Mouse (Mus musculus) kidney, embryonic 15.5 days (tissue): ENCODE measurements around the gene Tedc2. TPM values are rescaled to one million over a fixed set of nuclear protein-coding genes. Genes with fewer than 3 reads are reported as not detected.

Source experiments
- ATAC-seq: fragments of 200-750 bp; cut with Nextera tagmentation; replicated peaks from 2 replicates; pipeline ENCODE4 v1.8.0; 2017; ENCODE audit warnings: moderate TSS enrichment; ENCODE audit not compliant: low FRiP score
- H3K27ac ChIP-seq: fragments of 300-500 bp; sonication (generic); 2 replicates; pipeline ENCODE4 v1.5.1; 2015; ENCODE audit warnings: mild to moderate bottlenecking, inconsistent platforms
- H3K27me3 ChIP-seq: fragments of 300-500 bp; sonication (generic); 2 replicates; pipeline ENCODE4 v1.6.1; 2015; ENCODE audit warnings: inconsistent platforms
- H3K36me3 ChIP-seq: fragments of 300-500 bp; sonication (generic); 2 replicates; pipeline ENCODE4 v1.6.1; 2015; ENCODE audit warnings: inconsistent platforms
- H3K4me1 ChIP-seq: fragments of 300-500 bp; sonication (generic); 2 replicates; pipeline ENCODE4 v1.6.1; 2015; ENCODE audit warnings: inconsistent platforms
- H3K4me2 ChIP-seq: fragments of 300-500 bp; sonication (generic); 2 replicates; pipeline ENCODE4 v1.6.1; 2015; ENCODE audit warnings: moderate library complexity, mild to moderate bottlenecking, inconsistent platforms
- H3K4me3 ChIP-seq: fragments of 300-500 bp; sonication (generic); replicated peaks from 2 replicates; pipeline ENCODE4 v1.5.1; 2015; ENCODE audit warnings: mild to moderate bottlenecking, inconsistent platforms
- H3K9ac ChIP-seq: fragments of 300-500 bp; sonication (generic); 2 replicates; pipeline ENCODE4 v1.6.1; 2015; ENCODE audit warnings: mild to moderate bottlenecking, inconsistent platforms
- H3K9me3 ChIP-seq: fragments of 300-500 bp; sonication (generic); replicated peaks from 2 replicates; pipeline ENCODE4 v1.6.1; 2016; ENCODE audit warnings: inconsistent platforms
- WGBS: fragments of 180-500 bp; shearing (Covaris S2); methylation state at CpG from one replicate; pipeline ENCODE4 v1.1.7; 2015; ENCODE audit warnings: mixed read lengths; 5-methylcytosine and 5-hydroxymethylcytosine counted together
- microRNA-seq: library from miRNA; unstranded; fragments of <30 nt; microRNA quantifications from one replicate; pipeline ENCODE4, GENCODE M21; 2016
- polyA plus RNA-seq: library from polyadenylated mRNA; unstranded; fragments of >200 nt; fragmentation: Nextera tagmentation; extraction: Ambion mirVana; gene quantifications from 2 replicates; pipeline ENCODE4 v1.2.1, GENCODE M21; 2015

Tedc2 gene
- polyA plus RNA-seq, 1 experiment from 2014 or later = 14.3 TPM

GRCm38 (mm10) chr17:24174259-24174658, 46.4 kb downstream of the Tedc2 start:
- Histone ChIP-seq H3K27me3 (no peaks in the 10 kb centered on the region), H3K4me1 (peaks cover 6% of the 10 kb centered on the region), H3K9me3 (no peaks in the 10 kb centered on the region), H3K4me3 (no peak overlapping the region), H3K9ac (no peak overlapping the region), H3K27ac (no peak overlapping the region), H3K36me3 (no peaks in the 10 kb centered on the region), H3K4me2 (no peak overlapping the region)
- WGBS = 80% methylated on average over 3 of the region's 3 CpGs
- ATAC-seq = no peak

- H3K27ac ChIP-seq = no peak overlapping the region
- ATAC-seq = no peak
- peaks cover 9% of the 10 kb centered on the region for H3K4me1 ChIP-seq
- H3K27me3 ChIP-seq = no peaks in the 10 kb centered on the region
- H3K4me2 ChIP-seq = no peak overlapping the region
- no peak overlapping the region for H3K9ac ChIP-seq
- no peaks in the 10 kb centered on the region for H3K9me3 ChIP-seq
- no peak overlapping the region for H3K4me3 ChIP-seq
- 7% methylated on average over 3 of the region's 3 CpGs for WGBS
- no peaks in the 10 kb centered on the region for H3K36me3 ChIP-seq
These were observed 47.2 kb downstream of the Tedc2 start for GRCm38 (mm10) chr17:24173423-24173822.

DNA sequence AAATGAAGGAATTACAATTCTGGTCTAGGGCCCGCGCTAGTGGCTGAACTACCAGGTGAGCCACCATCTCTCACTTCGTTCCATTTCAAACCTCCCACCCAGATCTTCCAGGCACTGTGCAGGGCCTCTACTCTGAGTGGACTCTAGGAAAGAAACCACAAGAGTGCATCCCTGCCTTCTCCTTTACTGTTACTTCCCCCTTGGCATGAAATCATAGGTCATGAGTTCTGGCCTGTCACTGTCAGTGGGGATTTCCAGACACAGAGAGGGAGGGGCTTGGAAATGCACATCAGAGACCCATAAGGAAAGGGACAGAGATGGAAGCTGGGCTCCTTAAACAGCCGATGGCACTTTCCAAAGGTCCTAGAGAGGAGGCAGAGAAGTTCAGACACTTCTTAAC, 48.9 kb downstream of the Tedc2 start:
- Histone ChIP-seq H3K27me3 (no peaks in the 10 kb centered on the region), H3K4me3 (no peak overlapping the region), H3K9ac (no peak overlapping the region), H3K36me3 (peaks cover 12% of the 10 kb centered on the region), H3K4me2 (no peak overlapping the region), H3K4me1 (peaks cover 25% of the 10 kb centered on the region), H3K27ac (no peak overlapping the region), H3K9me3 (no peaks in the 10 kb centered on the region)
- ATAC-seq = no peak
- 88% methylated on average over 4 of the region's 4 CpGs for WGBS

DNA sequence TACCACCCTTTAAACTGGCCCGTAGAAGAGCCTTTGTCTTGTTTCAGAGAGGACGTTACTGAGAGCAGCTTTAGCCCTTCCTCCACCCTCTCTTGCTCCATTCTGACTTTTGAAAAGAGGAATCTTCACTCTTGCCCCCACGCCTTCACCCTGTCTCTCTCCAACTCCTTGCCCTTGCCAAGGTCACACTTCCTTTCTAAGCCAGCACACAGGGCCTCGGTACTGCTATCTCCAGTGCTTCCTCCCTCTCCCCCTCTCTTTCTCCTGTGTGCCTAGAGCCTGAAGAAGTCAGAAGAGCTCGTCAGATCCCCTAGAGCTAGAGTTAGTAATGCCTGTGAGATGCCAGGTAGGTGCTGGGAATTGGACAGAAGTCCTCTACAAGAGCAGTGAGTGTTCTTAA, 49.9 kb downstream of the Tedc2 start:
- no peak overlapping the region for H3K9ac ChIP-seq
- no peak overlapping the region for H3K4me3 ChIP-seq
- WGBS = 84% methylated on average over 5 of the region's 5 CpGs
- no peak for ATAC-seq
- H3K27ac ChIP-seq = no peak overlapping the region
- H3K27me3 ChIP-seq = no peaks in the 10 kb centered on the region
- H3K4me2 ChIP-seq = no peak overlapping the region
- peaks cover 28% of the 10 kb centered on the region for H3K4me1 ChIP-seq
- no peaks in the 10 kb centered on the region for H3K9me3 ChIP-seq
- H3K36me3 ChIP-seq = peaks cover 17% of the 10 kb centered on the region

- 66% methylated on average over 3 of the region's 3 CpGs for WGBS
- no peak for ATAC-seq
- Histone ChIP-seq H3K9me3 (no peaks in the 10 kb centered on the region), H3K9ac (peak overlapping the region; percentile 90), H3K4me2 (peak overlapping the region; percentile 74), H3K27me3 (no peaks in the 10 kb centered on the region), H3K36me3 (peaks cover 23% of the 10 kb centered on the region), H3K27ac (peak overlapping the region; percentile 97; the same call in 1 of the 2 replicates), H3K4me1 (peaks cover 34% of the 10 kb centered on the region), H3K4me3 (peak overlapping the region; percentile 91)
These were observed 50.5 kb downstream of the Tedc2 start for GRCm38 (mm10) chr17:24170125-24170524.

DNA sequence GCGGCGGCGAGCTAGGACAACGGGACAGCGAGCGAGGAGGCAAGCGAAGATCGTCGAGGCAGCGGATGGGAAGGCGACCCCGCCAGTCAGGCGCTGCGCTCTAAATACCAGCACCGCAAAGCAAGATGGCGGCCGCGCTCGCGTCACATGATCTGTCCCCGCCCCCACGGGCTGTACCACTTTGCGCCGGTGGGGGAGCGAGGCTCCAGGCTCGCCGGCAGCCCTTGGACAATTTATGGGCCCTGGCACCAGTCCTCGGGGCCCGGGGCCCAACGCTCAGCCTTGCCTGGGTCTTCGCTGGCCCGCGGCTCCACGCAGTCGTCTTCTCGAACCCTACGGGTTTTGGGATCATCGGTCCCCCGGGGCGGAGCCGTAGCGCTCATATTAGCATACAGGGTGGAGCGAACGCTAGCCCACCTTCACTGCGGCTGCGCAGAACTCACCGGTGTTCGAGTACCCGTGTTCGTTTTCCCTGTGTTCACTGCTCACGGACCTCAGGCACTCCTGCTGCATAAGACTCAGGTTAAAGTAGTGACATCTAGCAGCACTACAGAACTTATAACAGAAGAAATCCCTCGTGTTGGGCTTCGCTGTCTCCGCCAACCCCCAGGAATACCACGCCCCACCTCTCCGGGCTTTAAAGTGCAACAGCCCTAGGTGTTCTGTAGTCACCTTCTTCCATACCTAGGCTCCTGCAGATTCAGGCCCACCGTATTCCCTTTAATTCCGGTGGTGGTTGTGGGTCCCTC, 51.2 kb downstream of the Tedc2 start, which contains the start of gene Atp6v0c:
Gene Atp6v0c, minus strand, starts transcription at position 386 of the 749 bp plus-strand sequence.
- WGBS = under 1% methylated on average over 58 of the region's 58 CpGs
- Histone ChIP-seq H3K36me3 (peaks cover 29% of the 10 kb centered on the region), H3K4me3 (peak within 1 kb of the TSS; percentile 91), H3K4me1 (peaks cover 38% of the 10 kb centered on the region), H3K27ac (peak within 1 kb of the TSS; percentile 97), H3K9ac (peak within 1 kb of the TSS; percentile 90), H3K4me2 (peak within 1 kb of the TSS; percentile 74), H3K27me3 (no peaks in the 10 kb centered on the region), H3K9me3 (no peaks in the 10 kb centered on the region)
- ATAC-seq = peak; percentile 92

GRCm38 (mm10) chr17:24168590-24169277, 51.9 kb downstream of the Tedc2 start:
- under 1% methylated on average over 41 of the region's 41 CpGs for whole genome bisulfite sequencing
- Histone ChIP-seq H3K4me2 (peak overlapping the region; percentile 74), H3K27me3 (no peaks in the 10 kb centered on the region), H3K9me3 (no peaks in the 10 kb centered on the region), H3K4me1 (peaks cover 38% of the 10 kb centered on the region), H3K27ac (peak overlapping the region; percentile 97), H3K4me3 (peak overlapping the region; percentile 91), H3K9ac (peak overlapping the region; percentile 90), H3K36me3 (peaks cover 30% of the 10 kb centered on the region)
- ATAC-seq = peak; percentile 59

DNA sequence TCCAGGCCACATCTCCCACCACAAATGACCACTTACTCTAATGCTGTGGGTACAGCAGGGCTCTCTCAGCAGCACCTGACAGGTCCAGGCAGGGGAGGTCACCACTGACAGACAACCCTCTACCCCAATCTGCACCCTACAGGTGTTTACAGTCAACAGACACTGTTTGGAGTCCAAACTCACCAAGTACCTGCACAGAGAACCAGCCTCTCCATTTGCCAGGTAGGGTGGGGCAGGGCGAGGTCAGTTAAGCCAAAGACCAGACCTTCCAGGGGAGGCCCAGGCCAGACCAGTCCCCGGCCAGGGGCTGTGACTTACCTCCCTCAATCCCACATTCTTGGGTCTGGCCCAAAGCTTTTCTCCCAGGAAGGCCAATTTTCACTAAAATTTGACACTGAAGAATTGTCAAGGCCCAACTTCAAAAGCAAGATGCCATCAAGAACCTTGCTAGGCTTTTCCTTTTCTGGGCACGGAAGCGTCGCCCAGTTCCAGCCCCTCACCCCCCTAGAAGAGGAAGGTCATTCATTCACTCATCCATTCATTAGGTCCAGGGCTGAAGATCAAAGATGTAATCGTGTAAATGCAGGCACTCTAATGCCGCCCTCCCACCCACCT, 52.7 kb downstream of the Tedc2 start:
- ATAC-seq = no peak
- Histone ChIP-seq H3K4me2 (peak overlapping the region; percentile 74), H3K27ac (peak overlapping the region; percentile 97), H3K9me3 (no peaks in the 10 kb centered on the region), H3K9ac (peak overlapping the region; percentile 90), H3K4me3 (peak overlapping the region; percentile 91), H3K36me3 (peaks cover 30% of the 10 kb centered on the region), H3K4me1 (peaks cover 40% of the 10 kb centered on the region), H3K27me3 (no peaks in the 10 kb centered on the region)
- 47% methylated on average over 7 of the region's 7 CpGs for WGBS

DNA sequence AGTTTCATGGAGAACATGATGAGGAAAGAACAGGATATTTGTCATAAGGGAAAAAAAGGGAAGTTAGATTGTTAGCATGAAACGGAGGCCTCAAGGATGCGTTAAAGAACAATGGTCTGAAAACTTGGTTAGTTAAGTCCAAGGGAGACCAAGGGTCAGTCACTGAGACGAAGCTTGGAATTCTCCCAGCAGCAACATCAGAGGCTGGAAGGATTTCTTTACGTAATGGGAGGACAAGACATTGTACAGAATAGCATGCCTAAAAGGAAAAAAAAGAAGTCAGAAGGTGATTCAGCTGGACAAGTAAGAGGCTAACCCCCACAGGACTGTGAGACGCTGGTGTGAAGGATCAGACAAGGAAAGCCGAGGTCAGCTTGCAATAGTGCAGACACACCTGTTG, 53.5 kb downstream of the Tedc2 start:
- 83% methylated on average over 6 of the region's 6 CpGs for WGBS
- no peak for ATAC-seq
- Histone ChIP-seq H3K27ac (0 out of 2 replicates have a peak overlapping the region, but pooled peaks have one; percentile 97), H3K4me1 (peaks cover 48% of the 10 kb centered on the region), H3K27me3 (no peaks in the 10 kb centered on the region), H3K4me2 (peak overlapping the region; percentile 74), H3K4me3 (peak overlapping the region; percentile 91), H3K36me3 (peaks cover 30% of the 10 kb centered on the region), H3K9me3 (no peaks in the 10 kb centered on the region), H3K9ac (no peak overlapping the region)

Small RNA genes within 50 kb of the gene (microRNA-seq; reads per million reads assigned to microRNA genes)
- gene Mir5134 (1.6 reads per million, percentile 4 among the genes with 10 or more reads in this experiment), gene Mir6965 (1.2 reads per million)

Other genes with a start within 250 kb of the Tedc2 start
- 0.18 and 0.23 TPM in 2 replicates for gene Prss30, start 240.3 kb downstream of the Tedc2 start, polyA plus RNA-seq
- 0.57 and 1.2 TPM in 2 replicates for gene Prss22, start 222.8 kb downstream of the Tedc2 start, polyA plus RNA-seq
- gene Prss27, start 182.7 kb downstream of the Tedc2 start, polyA plus RNA-seq = 0.26 and 0.29 TPM in 2 replicates
- gene Kctd5, start 147.4 kb downstream of the Tedc2 start, polyA plus RNA-seq = 62.8 and 64.1 TPM in 2 replicates
- gene Pdpk1, start 69.9 kb downstream of the Tedc2 start, polyA plus RNA-seq = 35.0 and 36.4 TPM in 2 replicates
- 36.7 and 40.9 TPM in 2 replicates for gene Amdhd2, start 57.1 kb downstream of the Tedc2 start, polyA plus RNA-seq
- 546 and 562 TPM in 2 replicates for gene Atp6v0c, start 51.1 kb downstream of the Tedc2 start, polyA plus RNA-seq
- 5.9 and 6.7 TPM in 2 replicates for gene Tbc1d24, start 15.3 kb downstream of the Tedc2 start, polyA plus RNA-seq
- gene Ntn3, start 11.3 kb downstream of the Tedc2 start, polyA plus RNA-seq = 5.1 and 5.6 TPM in 2 replicates
- 67.5 and 71.1 TPM in 2 replicates for gene Ccnf, start 30.6 kb upstream of the Tedc2 start, polyA plus RNA-seq
- 0.18 and 0.27 TPM in 2 replicates for gene Abca17, start 130.2 kb upstream of the Tedc2 start, polyA plus RNA-seq
- gene Abca3, start 131.1 kb upstream of the Tedc2 start, polyA plus RNA-seq = 17.4 and 17.5 TPM in 2 replicates
- gene Rnps1, start 193.7 kb upstream of the Tedc2 start, polyA plus RNA-seq = 293 and 318 TPM in 2 replicates
- gene Eci1, start 205.8 kb upstream of the Tedc2 start, polyA plus RNA-seq = 115 and 117 TPM in 2 replicates
- gene Dnase1l2, start 222.3 kb upstream of the Tedc2 start, polyA plus RNA-seq = 2.4 and 3.2 TPM in 2 replicates
- gene E4f1, start 249.5 kb upstream of the Tedc2 start, polyA plus RNA-seq = 29.9 and 36.7 TPM in 2 replicates
- gene Pgp, start 249.5 kb upstream of the Tedc2 start, polyA plus RNA-seq = 49.9 and 53.3 TPM in 2 replicates